Mouse (Mus musculus): Measurements from ENCODE around the gene Sdhc.

DNA sequence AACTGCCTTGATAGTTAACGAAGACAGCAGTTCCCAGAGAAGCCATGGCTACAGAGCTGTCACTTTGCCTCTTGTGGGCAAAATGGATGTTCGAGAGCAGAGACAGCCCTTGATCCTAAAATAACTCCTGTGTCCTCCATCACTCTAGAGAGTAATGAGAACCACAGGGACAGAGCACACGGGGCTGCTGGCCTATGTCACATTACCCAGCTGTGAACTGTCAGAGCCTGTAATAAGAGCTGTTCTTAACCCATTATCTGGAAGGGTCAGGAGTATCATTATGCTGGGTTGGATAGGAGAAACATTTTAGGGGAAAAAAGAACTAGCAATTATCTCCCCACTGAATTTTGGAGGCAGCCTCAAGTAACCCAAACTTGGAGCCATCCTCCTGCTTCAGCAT lies 29.5 kb downstream of the Sdhc start:
- no peak for TF ChIP-seq CTCF (IDR thresholded peaks at IDR 0.05; ENCODE audit: low read depth, low read length)
- no peak for TF ChIP-seq POLR2A (IDR thresholded peaks at IDR 0.05; ENCODE audit: extremely low read depth, insufficient read depth, low read length)
